Mouse (Mus musculus) stomach, postnatal 0 days (tissue): ENCODE data around the gene Il16. TPM values are rescaled to one million over a fixed set of nuclear protein-coding genes. Genes with fewer than 3 reads are reported as not detected.

Source experiments
- ATAC-seq: fragments of 200-750 bp; cut with Nextera tagmentation; 2 replicates; pipeline ENCODE4 v1.8.0; 2017; ENCODE audit not compliant: low FRiP score, low TSS enrichment
- DNase-seq: peaks from one replicate; pipeline ENCODE4 v3.0.0-alpha.2; 2016; ENCODE audit warnings: low spot score
- H3K27ac ChIP-seq: fragments of 300-500 bp; sonication (generic); replicated peaks from 2 replicates; pipeline ENCODE4 v1.5.1; 2014; ENCODE audit warnings: mild to moderate bottlenecking, control low read depth
- H3K27me3 ChIP-seq: fragments of 300-500 bp; sonication (generic); 2 replicates; pipeline ENCODE4 v1.6.1; 2014; ENCODE audit warnings: low read length; ENCODE audit not compliant: control insufficient read depth, insufficient read depth
- H3K36me3 ChIP-seq: fragments of 300-500 bp; sonication (generic); 2 replicates; pipeline ENCODE4 v1.6.1; 2014; ENCODE audit warnings: low read length, mixed read lengths; ENCODE audit not compliant: control insufficient read depth, insufficient read depth
- H3K4me1 ChIP-seq: fragments of 300-500 bp; sonication (generic); replicated peaks from 2 replicates; pipeline ENCODE4 v1.6.1; 2014; ENCODE audit warnings: antibody characterized with exemption; ENCODE audit not compliant: control insufficient read depth, insufficient read depth
- H3K4me2 ChIP-seq: fragments of 300-500 bp; sonication (generic); replicated peaks from 2 replicates; pipeline ENCODE4 v1.6.1; 2014; ENCODE audit warnings: low read depth, mild to moderate bottlenecking, control low read depth, moderate library complexity
- H3K4me3 ChIP-seq: fragments of 300-500 bp; sonication (generic); 2 replicates; pipeline ENCODE4 v1.5.1; 2014; ENCODE audit warnings: low read depth, low read length, control low read depth
- H3K9ac ChIP-seq: fragments of 300-500 bp; sonication (generic); 2 replicates; pipeline ENCODE4 v1.6.1; 2014; ENCODE audit warnings: mild to moderate bottlenecking, low read length, control low read depth, mixed read lengths
- H3K9me3 ChIP-seq: fragments of 300-500 bp; sonication (generic); 2 replicates; pipeline ENCODE4 v1.6.1; 2016; ENCODE audit warnings: low read length; ENCODE audit not compliant: control insufficient read depth
- CTCF ChIP-seq: IDR thresholded peaks from 2 replicates; pipeline ENCODE4 v1.5.1; 2016; ENCODE audit warnings: antibody characterized with exemption, low read depth, mild to moderate bottlenecking, moderate library complexity
- EP300 ChIP-seq: optimal IDR thresholded peaks from 2 replicates; pipeline ENCODE3; 2016; ENCODE audit warnings: antibody characterized with exemption
- WGBS: fragments of 180-500 bp; shearing (Covaris S2); extraction: QIAGEN DNeasy Blood & Tissue Kit; methylation state at CpG from one replicate; pipeline ENCODE4 v1.1.7; 2014; 5-methylcytosine and 5-hydroxymethylcytosine counted together
- polyA plus RNA-seq: library from polyadenylated mRNA; unstranded; fragments of >200 nt; fragmentation: Nextera tagmentation; extraction: Ambion mirVana; gene quantifications from 2 replicates; pipeline ENCODE4 v1.2.1, GENCODE M21; 2015

The Il16 gene
- polyA plus RNA-seq, 1 experiment from 2014 or later = 2.8 TPM

DNA sequence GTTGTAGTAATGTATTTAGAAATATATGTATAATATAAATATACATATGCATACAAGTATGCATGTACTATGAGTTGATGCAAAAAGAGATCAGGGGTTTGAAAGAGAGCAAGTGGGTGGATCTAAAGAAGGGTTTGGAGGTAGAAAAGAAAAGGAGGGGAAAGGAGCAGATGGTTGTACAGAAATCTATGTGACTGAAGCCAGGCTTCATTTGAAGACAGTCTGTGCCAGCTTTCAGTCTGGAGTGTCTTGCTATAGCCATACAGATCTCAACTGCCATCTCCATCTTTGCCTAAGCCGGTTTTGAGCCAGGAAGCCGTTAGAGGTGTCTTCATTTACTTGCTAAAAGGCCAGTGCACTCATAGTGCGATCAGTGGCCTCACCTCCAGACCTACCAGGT is 130.3 kb downstream of the Il16 start:
- Histone ChIP-seq H3K9me3 (no peaks in the 10 kb centered on the region), H3K4me2 (no peak overlapping the region), H3K9ac (no peak overlapping the region), H3K36me3 (no peaks in the 10 kb centered on the region), H3K27me3 (no peaks in the 10 kb centered on the region), H3K4me3 (no peak overlapping the region), H3K27ac (no peak overlapping the region), H3K4me1 (no peaks in the 10 kb centered on the region)
- no peak for TF ChIP-seq EP300
- TF ChIP-seq CTCF = no peak
- DNase-seq = no peak
- 88% methylated on average over 3 of the region's 3 CpGs for WGBS
- no peak for ATAC-seq

DNA sequence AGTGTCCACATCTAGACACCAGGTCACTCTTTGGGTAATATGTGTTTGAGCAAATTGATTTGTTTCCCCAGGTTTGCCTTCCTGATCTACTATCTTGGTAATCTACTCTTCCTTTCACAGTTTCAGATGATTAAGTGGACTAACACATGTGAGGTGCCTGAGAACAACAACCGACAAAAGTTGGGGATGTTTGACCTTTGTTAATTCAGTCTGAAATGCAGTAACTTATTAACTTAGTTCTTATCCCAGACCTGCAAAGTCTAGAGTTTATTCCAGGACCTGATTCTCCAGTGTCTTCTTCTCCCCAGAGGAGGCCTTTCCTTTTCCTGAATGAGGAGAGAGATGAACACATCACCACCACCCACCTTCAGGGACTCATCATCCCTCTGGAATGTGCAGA is 133.6 kb downstream of the Il16 start:
- no peaks in the 10 kb centered on the region for H3K4me1 ChIP-seq
- H3K4me2 ChIP-seq = no peak overlapping the region
- no peak overlapping the region for H3K9ac ChIP-seq
- DNase-seq (no peak), ATAC-seq (no peak)
- 58% methylated on average over 1 of the region's 1 CpGs for WGBS
- H3K36me3 ChIP-seq = no peaks in the 10 kb centered on the region
- H3K9me3 ChIP-seq = no peaks in the 10 kb centered on the region
- no peak overlapping the region for H3K4me3 ChIP-seq
- H3K27ac ChIP-seq = no peak overlapping the region
- H3K27me3 ChIP-seq = no peaks in the 10 kb centered on the region
- no peak for TF ChIP-seq CTCF
- TF ChIP-seq EP300 = no peak

DNA sequence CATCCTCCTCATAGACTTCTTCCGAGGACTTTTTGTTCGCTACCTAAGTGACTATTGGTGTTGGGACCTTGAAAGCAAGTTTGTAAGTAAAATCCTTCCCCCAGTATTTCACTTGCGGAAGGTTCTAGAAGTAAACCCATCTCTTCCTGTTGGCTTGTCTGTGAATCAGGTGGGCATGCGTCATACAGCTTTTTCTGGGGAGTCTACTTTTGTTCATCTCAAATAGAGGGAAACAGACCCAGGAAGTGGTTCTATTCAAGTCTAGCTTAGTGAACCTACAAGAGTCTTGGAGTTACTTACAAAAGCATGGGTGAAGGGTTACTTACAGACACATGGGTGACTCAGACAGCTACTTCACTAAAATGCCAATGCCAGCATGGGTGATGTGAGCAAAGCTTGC is 135.6 kb downstream of the Il16 start:
- WGBS = 97% methylated on average over 4 of the region's 4 CpGs
- no peaks in the 10 kb centered on the region for H3K36me3 ChIP-seq
- no peaks in the 10 kb centered on the region for H3K4me1 ChIP-seq
- no peaks in the 10 kb centered on the region for H3K27me3 ChIP-seq
- H3K9me3 ChIP-seq = no peaks in the 10 kb centered on the region
- H3K4me3 ChIP-seq = no peak overlapping the region
- no peak overlapping the region for H3K9ac ChIP-seq
- DNase-seq (no peak), ATAC-seq (no peak)
- H3K4me2 ChIP-seq = no peak overlapping the region
- no peak for TF ChIP-seq CTCF
- no peak for TF ChIP-seq EP300
- no peak overlapping the region for H3K27ac ChIP-seq

DNA sequence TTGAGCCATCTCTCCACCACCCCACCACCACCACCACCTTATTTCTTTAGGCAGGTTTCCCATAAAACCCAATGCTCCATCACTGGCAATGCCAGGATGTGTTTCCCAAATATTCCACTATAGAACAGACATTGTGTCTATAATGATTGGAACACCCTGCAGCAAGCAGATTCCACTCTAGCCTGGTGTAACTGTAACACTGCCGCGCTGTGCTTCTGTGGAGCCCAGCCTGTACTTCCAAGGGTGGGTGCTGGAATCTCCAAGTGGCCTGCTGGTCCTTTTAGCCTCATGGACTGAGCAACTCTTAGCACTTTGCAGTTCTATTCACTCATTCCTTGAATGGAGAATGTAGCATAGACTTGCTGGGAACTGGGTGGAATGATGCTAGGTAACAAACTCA is 138.7 kb downstream of the Il16 start:
- TF ChIP-seq CTCF (no peak), EP300 (no peak)
- Histone ChIP-seq H3K4me1 (no peaks in the 10 kb centered on the region), H3K9ac (no peak overlapping the region), H3K9me3 (no peaks in the 10 kb centered on the region), H3K36me3 (no peaks in the 10 kb centered on the region), H3K27ac (no peak overlapping the region), H3K4me2 (no peak overlapping the region), H3K4me3 (no peak overlapping the region), H3K27me3 (no peaks in the 10 kb centered on the region)
- ATAC-seq = no peak
- no peak for DNase-seq
- 93% methylated on average over 2 of the region's 2 CpGs for WGBS

DNA sequence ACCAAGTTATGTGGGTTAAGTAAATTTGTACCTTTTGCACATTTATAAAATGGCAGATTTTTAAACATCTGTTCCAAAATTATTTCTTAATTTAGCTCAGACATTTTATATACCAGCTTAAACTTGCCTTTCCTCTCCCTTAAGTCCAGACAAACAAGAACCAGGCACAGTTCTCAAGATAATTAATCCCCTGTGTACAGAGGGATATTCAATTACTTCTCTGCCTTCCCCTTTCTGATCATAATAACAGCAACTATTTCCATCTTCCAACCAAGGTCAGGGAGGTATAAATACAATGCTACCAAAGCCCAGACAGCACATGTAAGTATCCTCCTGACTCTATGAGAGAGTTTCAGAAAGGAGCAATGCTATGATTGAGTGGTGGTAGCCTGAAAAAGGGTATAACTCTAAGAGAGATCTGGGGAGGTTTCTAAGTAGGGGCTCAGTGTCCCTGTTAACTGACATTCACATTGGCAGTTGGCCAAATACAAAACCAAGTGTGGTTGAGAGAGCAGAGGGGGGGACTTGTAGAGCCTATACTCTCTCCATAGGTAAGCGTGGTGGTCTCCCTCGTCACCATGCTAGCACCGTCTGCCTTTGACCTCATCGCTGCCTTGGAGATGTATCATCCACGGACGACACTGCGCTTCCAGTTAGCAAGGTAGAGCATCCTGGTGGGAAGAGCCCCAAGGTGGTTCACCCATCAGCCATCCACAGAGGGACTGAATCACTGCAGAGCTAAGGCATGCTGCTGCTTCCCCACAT is 141.2 kb downstream of the Il16 start:
- Histone ChIP-seq H3K9ac (no peak overlapping the region), H3K4me2 (no peak overlapping the region), H3K27me3 (no peaks in the 10 kb centered on the region), H3K36me3 (no peaks in the 10 kb centered on the region), H3K4me1 (no peaks in the 10 kb centered on the region), H3K27ac (no peak overlapping the region), H3K4me3 (no peak overlapping the region), H3K9me3 (no peaks in the 10 kb centered on the region)
- TF ChIP-seq EP300 (no peak), CTCF (no peak)
- ATAC-seq (no peak), DNase-seq (no peak)
- 92% methylated on average over 7 of the region's 7 CpGs for WGBS

DNA sequence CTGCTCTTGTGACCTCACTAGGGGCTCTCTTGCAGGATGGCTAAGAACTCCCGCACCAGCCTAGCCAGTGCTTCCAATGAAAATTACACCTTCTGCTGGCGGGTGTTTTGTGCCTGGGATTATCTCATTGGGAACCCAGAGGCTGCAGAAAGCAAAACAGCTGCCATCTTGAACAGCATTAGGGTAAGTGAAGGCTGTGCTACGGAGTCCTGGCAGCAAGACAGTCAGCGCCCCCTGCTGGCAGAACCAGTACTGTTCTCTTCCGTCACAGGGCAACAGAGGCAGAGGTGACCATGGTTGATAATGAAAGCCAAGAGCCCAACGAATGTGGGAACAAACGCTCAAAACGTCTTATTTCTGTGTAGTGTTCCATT is 145.6 kb downstream of the Il16 start:
- Histone ChIP-seq H3K9ac (no peak overlapping the region), H3K4me1 (no peaks in the 10 kb centered on the region), H3K9me3 (no peaks in the 10 kb centered on the region), H3K36me3 (no peaks in the 10 kb centered on the region), H3K27ac (no peak overlapping the region), H3K27me3 (no peaks in the 10 kb centered on the region), H3K4me2 (no peak overlapping the region), H3K4me3 (no peak overlapping the region)
- no peak for ATAC-seq
- DNase-seq = peak; percentile 73
- 65% methylated on average over 8 of the region's 8 CpGs for WGBS
- TF ChIP-seq CTCF = peak; percentile 74
- no peak for TF ChIP-seq EP300
